Mouse (Mus musculus) C2C12 (cell line): ENCODE results near the gene Fam83c. TPM values are rescaled to one million over a fixed set of nuclear protein-coding genes. Genes with fewer than 3 reads are reported as not detected.

Source experiments
- H3K27me3 ChIP-seq: one replicate; pipeline ENCODE4 v1.6.1; 2011; ENCODE audit not compliant: control insufficient read depth, insufficient read depth, insufficient read length
- H3K36me3 ChIP-seq: one replicate; pipeline ENCODE4 v1.6.1; 2011; ENCODE audit not compliant: control insufficient read depth, insufficient read depth
- H3K4me3 ChIP-seq: one replicate; pipeline ENCODE4 v1.5.1; 2011; ENCODE audit warnings: mild to moderate bottlenecking, control low read depth; ENCODE audit not compliant: poor library complexity, insufficient read depth, severe bottlenecking
- H3K79me2 ChIP-seq: one replicate; pipeline ENCODE4 v1.6.1; 2011; ENCODE audit not compliant: control insufficient read depth, insufficient read depth
- H3K79me3 ChIP-seq: one replicate; pipeline ENCODE4 v1.6.1; 2011; ENCODE audit warnings: low read depth, control low read depth
- H3ac ChIP-seq: one replicate; pipeline ENCODE3; 2011; ENCODE audit warnings: low read depth; ENCODE audit not compliant: control insufficient read depth, insufficient read length
- CEBPB ChIP-seq: IDR thresholded peaks from one replicate; pipeline ENCODE4 v1.6.1; 2011; ENCODE audit warnings: low read depth, mild to moderate bottlenecking, control low read depth, moderate library complexity
- CTCF ChIP-seq: IDR thresholded peaks from one replicate; pipeline ENCODE4 v1.5.1; 2011; ENCODE audit not compliant: control insufficient read depth, insufficient read depth, insufficient read length
- FOSL1 ChIP-seq: IDR thresholded peaks from one replicate; pipeline ENCODE4 v1.8.0; 2011; ENCODE audit warnings: mild to moderate bottlenecking, low read length; ENCODE audit not compliant: poor library complexity, insufficient read depth, severe bottlenecking
- MAX ChIP-seq: IDR thresholded peaks from one replicate; pipeline ENCODE4 v1.6.1; 2011; ENCODE audit warnings: mild to moderate bottlenecking, control low read depth
- MYOD1 ChIP-seq: IDR thresholded peaks from one replicate; pipeline ENCODE4 v1.6.1; 2011; ENCODE audit warnings: low read depth; ENCODE audit not compliant: control insufficient read depth, insufficient read length
- MYOG ChIP-seq: IDR thresholded peaks from one replicate; pipeline ENCODE4 v1.6.1; 2011; ENCODE audit not compliant: control insufficient read depth, insufficient read length; ENCODE audit errors: extremely low read depth
- USF1 ChIP-seq: IDR thresholded peaks from one replicate; pipeline ENCODE4 v1.6.1; 2011; ENCODE audit warnings: low read depth, mild to moderate bottlenecking, control low read depth, moderate library complexity
- polyA plus RNA-seq: library from polyadenylated mRNA; unstranded; fragments of >200 nt; fragmentation: generic; extraction: Trizol; gene quantifications from one replicate; pipeline ENCODE4 v1.2.1, GENCODE M21; 2012; ENCODE audit warnings: missing spikeins

Gene Fam83c
- polyA plus RNA-seq, 1 experiment, result 0.02 TPM

DNA sequence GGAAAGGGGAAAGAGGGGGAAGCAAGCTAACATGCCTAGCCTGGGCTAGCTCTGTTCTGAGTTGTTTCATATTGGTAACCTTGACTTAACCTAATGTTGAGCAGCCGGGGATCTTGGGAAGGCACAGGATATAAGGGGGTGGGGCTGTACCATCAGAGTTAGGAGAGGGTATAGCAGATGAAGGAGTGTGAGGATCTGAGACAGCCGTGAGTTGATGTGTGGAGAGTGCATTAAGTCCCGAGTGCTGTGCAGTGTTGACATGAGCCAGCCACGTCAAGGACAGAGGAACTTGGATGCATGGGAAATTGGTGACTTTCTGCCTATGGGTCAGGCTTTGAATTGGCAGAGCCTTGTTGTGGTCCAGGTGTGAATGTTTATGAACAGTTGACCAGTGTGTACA is 22.0 kb downstream of the Fam83c start:
- Histone ChIP-seq H3K36me3 (peaks cover 4% of the 10 kb centered on the region), H3K4me3 (no peak overlapping the region), H3K79me2 (peaks cover 3% of the 10 kb centered on the region), H3K79me3 (peaks cover under 1% of the 10 kb centered on the region), H3K27me3 (no peaks in the 10 kb centered on the region), H3ac (no peak overlapping the region)
- no peak for TF ChIP-seq MYOG
- no peak for TF ChIP-seq MAX
- no peak for TF ChIP-seq USF1
- TF ChIP-seq FOSL1, result no peak
- TF ChIP-seq MYOD1, result no peak

GRCm38 (mm10) chr2:155811821-155812396 is 22.7 kb downstream of the Fam83c start:
- Histone ChIP-seq H3K27me3 (no peaks in the 10 kb centered on the region), H3K4me3 (no peak overlapping the region), H3K36me3 (no peaks in the 10 kb centered on the region), H3ac (no peak overlapping the region), H3K79me3 (no peaks in the 10 kb centered on the region), H3K79me2 (no peaks in the 10 kb centered on the region)
- peak; percentile 73 for TF ChIP-seq CTCF
- no peak for TF ChIP-seq MYOG

GRCm38 (mm10) chr2:155809620-155810019 is 25.0 kb downstream of the Fam83c start:
- H3ac ChIP-seq, result no peak overlapping the region
- no peak overlapping the region for H3K4me3 ChIP-seq
- H3K27me3 ChIP-seq, result no peaks in the 10 kb centered on the region
- H3K36me3 ChIP-seq, result no peaks in the 10 kb centered on the region
- H3K79me3 ChIP-seq, result no peaks in the 10 kb centered on the region
- H3K79me2 ChIP-seq, result no peaks in the 10 kb centered on the region
- TF ChIP-seq CTCF (no peak), CEBPB (no peak), FOSL1 (peak; percentile 83), MAX (peak; percentile 25)

DNA sequence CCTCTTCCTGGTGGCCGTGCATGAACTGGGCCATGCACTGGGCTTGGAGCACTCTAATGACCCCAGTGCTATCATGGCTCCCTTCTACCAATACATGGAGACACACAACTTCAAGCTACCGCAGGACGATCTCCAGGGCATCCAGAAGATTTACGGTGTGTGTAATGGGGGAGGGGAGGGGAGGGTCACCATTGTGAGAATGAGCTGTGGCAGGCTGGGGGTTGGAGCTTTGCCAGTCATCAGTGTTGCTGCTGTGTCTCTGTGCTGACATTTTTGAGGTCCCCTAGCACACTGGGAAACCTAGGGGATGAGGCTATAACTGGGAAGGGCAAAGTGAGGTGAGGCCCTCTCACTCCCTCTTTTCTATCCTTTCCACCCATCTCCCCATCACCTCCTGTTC is 27.2 kb downstream of the Fam83c start:
- Histone ChIP-seq H3K27me3 (no peaks in the 10 kb centered on the region), H3K79me2 (no peaks in the 10 kb centered on the region), H3ac (no peak overlapping the region), H3K4me3 (no peak overlapping the region), H3K36me3 (no peaks in the 10 kb centered on the region), H3K79me3 (no peaks in the 10 kb centered on the region)
- no peak for TF ChIP-seq MYOG
- TF ChIP-seq CEBPB, result no peak
- no peak for TF ChIP-seq MAX
- TF ChIP-seq CTCF, result no peak
- no peak for TF ChIP-seq FOSL1
- no peak for TF ChIP-seq MYOD1
- no peak for TF ChIP-seq USF1

DNA sequence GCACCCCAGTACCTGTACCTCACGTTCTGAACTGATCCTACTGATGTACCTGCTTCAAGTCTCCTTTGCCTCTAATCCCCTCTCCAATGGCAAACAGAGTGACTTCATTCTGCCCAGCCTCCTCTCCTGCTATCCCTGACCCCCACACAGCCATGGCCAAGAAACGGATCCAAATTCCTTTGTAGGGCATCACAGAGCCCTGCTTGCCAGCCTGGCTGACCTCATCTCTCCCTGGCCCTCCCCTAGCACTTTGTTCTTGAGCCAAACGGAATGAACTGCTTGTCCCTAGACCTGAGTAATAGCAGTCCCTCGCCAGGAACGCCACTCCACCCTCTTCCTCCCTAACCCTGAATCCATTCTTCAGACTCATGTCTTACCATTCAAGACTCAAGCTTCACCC is 28.1 kb downstream of the Fam83c start:
- H3K4me3 ChIP-seq, result no peak overlapping the region
- H3K79me2 ChIP-seq, result no peaks in the 10 kb centered on the region
- no peaks in the 10 kb centered on the region for H3K36me3 ChIP-seq
- no peak overlapping the region for H3ac ChIP-seq
- no peaks in the 10 kb centered on the region for H3K79me3 ChIP-seq
- TF ChIP-seq MYOD1, result no peak
- H3K27me3 ChIP-seq, result peaks cover 2% of the 10 kb centered on the region

DNA sequence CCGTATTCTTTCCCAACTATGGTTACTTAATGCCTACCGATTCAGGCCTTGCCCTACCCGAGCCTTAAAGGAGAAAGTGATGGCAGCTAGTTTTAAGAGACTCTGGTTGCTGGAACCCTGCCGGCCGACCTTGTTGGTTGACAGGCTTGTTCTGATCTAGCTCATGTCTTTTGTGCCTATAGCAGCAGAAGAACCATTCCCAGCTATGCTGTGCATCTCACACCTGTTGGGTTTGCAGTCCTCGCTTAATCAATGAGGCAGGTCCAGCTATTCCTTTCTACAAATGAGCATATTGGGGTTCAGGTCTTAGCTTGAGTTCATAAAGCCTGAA is 28.8 kb downstream of the Fam83c start:
- H3K79me2 ChIP-seq, result no peaks in the 10 kb centered on the region
- H3K4me3 ChIP-seq, result no peak overlapping the region
- H3K36me3 ChIP-seq, result no peaks in the 10 kb centered on the region
- peaks cover 9% of the 10 kb centered on the region for H3K27me3 ChIP-seq
- no peak overlapping the region for H3ac ChIP-seq
- no peak for TF ChIP-seq MYOG
- no peak for TF ChIP-seq MAX
- no peak for TF ChIP-seq CEBPB
- TF ChIP-seq CTCF, result no peak
- H3K79me3 ChIP-seq, result no peaks in the 10 kb centered on the region

DNA sequence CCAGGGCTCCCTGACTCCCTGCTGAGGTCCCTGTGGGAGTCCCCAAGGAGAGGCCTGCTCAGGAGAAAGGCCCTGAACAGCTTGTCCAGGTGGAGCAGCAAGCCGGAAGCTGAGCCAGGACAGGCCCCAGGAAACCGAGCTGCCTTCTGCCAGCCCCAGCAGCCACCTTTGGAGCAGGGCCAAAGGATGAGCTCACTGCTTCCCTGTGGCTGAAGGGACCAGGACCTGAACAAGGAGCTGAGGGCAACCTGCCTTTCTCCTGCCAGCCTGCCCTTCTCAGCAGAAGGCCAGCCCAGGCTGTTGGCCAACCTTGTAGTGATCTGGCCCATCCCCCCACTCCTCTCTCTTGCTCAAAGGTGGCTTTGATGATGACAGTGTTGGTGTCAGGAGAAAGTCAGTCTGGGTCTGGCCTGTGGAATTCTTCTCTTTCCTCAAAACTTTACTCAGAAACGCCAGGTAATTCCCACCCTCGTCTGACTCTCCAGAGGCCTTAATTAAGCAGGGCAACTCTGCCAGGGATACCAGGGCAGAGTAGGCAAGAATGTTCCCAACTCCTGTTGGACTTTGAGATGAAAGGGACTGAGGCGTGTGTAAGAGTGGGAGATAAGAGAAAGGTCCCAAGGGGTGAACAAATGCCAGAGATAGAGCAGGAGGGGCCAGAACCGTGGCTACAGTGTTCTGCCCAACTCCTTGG is 29.3 kb downstream of the Fam83c start:
- no peaks in the 10 kb centered on the region for H3K36me3 ChIP-seq
- H3K4me3 ChIP-seq, result no peak overlapping the region
- H3K79me3 ChIP-seq, result no peaks in the 10 kb centered on the region
- TF ChIP-seq MYOD1 (no peak), CTCF (no peak), FOSL1 (no peak), CEBPB (no peak), MYOG (no peak), MAX (no peak), USF1 (no peak)
- no peaks in the 10 kb centered on the region for H3K79me2 ChIP-seq
- peak overlapping the region; percentile 30 for H3ac ChIP-seq
- peaks cover 14% of the 10 kb centered on the region for H3K27me3 ChIP-seq
